Mouse (Mus musculus): ENCODE measurements around the gene Smok3b.
"Not testable (repeated sequence)": the region's sequence is repeated elsewhere in the genome, so short reads cannot be mapped to it uniquely, and the experiment has no call there.

GRCm38 (mm10) chr5:138019577-138019976 is 1.7 kb upstream of the Smok3b start:
- TF ChIP-seq CTCF (conservative IDR thresholded peaks at IDR 0.05 in 1 of 2, IDR thresholded peaks at IDR 0.05 in 1 of 2; ENCODE audit: low read depth in 2 of 2, low read length in 2 of 2); JUND (conservative IDR thresholded peaks at IDR 0.05; ENCODE audit: low read depth, low read length); ELF1 (IDR thresholded peaks at IDR 0.05; ENCODE audit: low read depth, low read length); EP300 (IDR thresholded peaks at IDR 0.05; ENCODE audit: low read length); USF2 (conservative IDR thresholded peaks at IDR 0.05; ENCODE audit: low read depth, low read length); RAD21 (IDR thresholded peaks at IDR 0.05; ENCODE audit: low read depth, low read length): not testable (repeated sequence)
